Mouse (Mus musculus) CH12.LX (cell line): ENCODE results near the gene Tas2r143.

Experiments used
- CHD2 ChIP-seq: IDR thresholded peaks from 2 replicates; pipeline ENCODE4 v1.6.1; 2011; ENCODE audit warnings: low read length, improper control_type of control experiment
- CTCF ChIP-seq, 2 experiments: IDR thresholded peaks in 1 of 2; conservative IDR thresholded peaks in 1 of 2; 2 replicates each; pipeline ENCODE4 v1.5.1; 2011 to 2012; ENCODE audit warnings: low read depth in 2 of 2, low read length in 2 of 2, improper control_type of control experiment in 1 of 2, inconsistent platforms in 1 of 2, mild to moderate bottlenecking in 1 of 2, moderate library complexity in 1 of 2
- ELF1 ChIP-seq: IDR thresholded peaks from 2 replicates; pipeline ENCODE4 v1.6.1; 2014; ENCODE audit warnings: low read depth, mild to moderate bottlenecking, inconsistent platforms, low read length, improper control_type of control experiment
- EP300 ChIP-seq: IDR thresholded peaks from 2 replicates; pipeline ENCODE4 v1.6.1; 2011; ENCODE audit warnings: low read length, improper control_type of control experiment
- JUN ChIP-seq: IDR thresholded peaks from 2 replicates; pipeline ENCODE4 v1.6.1; 2011; ENCODE audit warnings: low read depth, mild to moderate bottlenecking, low read length, improper control_type of control experiment, moderate library complexity; ENCODE audit not compliant: insufficient read depth
- MAFK ChIP-seq: IDR thresholded peaks from 2 replicates; pipeline ENCODE4 v1.6.1; 2011; ENCODE audit warnings: low read length, improper control_type of control experiment; ENCODE audit not compliant: insufficient replicate concordance
- POLR2A ChIP-seq: IDR thresholded peaks from 2 replicates; pipeline ENCODE4 v1.6.1; 2011; ENCODE audit warnings: low read depth, mild to moderate bottlenecking, improper control_type of control experiment, low read length
- RAD21 ChIP-seq: IDR thresholded peaks from 2 replicates; pipeline ENCODE4 v1.6.1; 2011; ENCODE audit warnings: low read depth, mild to moderate bottlenecking, low read length, improper control_type of control experiment, moderate library complexity
- TBP ChIP-seq: conservative IDR thresholded peaks from 2 replicates; pipeline ENCODE4 v1.6.1; 2011; ENCODE audit warnings: low read depth, low read length, improper control_type of control experiment
- USF1 ChIP-seq: IDR thresholded peaks from 2 replicates; pipeline ENCODE4 v1.6.1; 2014; ENCODE audit warnings: low read depth, mild to moderate bottlenecking, inconsistent platforms, low read length, improper control_type of control experiment
- ZNF384 ChIP-seq: IDR thresholded peaks from 2 replicates; pipeline ENCODE4 v1.6.1; 2012; ENCODE audit warnings: low read depth, low read length, improper control_type of control experiment, inconsistent platforms

DNA sequence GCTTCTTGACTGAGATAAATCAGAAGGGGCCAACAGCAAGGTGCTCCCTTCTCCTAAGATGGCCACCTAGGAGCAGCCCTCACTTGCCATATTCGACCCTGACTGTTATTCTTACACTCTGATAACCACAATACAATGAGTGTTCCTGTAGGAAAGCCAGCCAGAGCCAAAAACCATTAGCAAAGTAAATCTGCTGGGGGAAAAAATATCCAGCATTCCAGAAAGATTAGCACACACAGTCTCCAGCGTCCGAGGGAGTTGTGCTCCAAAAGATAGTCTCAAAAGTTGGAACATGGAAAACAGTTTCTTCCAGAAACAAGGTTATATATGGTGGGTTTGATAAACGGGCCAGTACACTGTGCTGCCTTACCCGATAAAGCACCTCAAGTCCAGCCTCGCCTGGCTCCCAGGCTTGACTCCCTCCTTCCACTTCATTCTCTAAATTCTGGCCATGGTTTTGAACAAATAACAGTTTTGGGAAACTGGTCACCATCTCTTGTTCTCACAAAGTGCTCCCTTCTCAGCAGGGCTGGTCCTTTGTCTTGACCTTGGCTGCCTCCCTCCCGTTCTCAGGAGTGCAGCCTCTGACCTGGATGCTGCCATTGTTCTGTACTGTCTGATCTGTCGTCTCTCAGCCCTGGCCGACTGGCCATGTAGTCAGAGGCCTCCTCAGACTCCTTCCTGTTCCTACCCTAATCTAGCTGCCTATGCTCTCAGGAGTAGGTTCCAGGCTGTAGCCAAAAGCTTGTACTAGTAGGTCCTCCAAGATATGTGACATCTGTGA, 40.5 kb upstream of the Tas2r143 start:
- no peak for TF ChIP-seq CTCF (conservative IDR thresholded peaks at IDR 0.05 in 1 of 2, IDR thresholded peaks at IDR 0.05 in 1 of 2; ENCODE audit: low read depth in 2 of 2, low read length in 2 of 2)
- TF ChIP-seq JUN = no peak
- TF ChIP-seq RAD21 = no peak
- TF ChIP-seq POLR2A = no peak
- no peak for TF ChIP-seq ELF1
- TF ChIP-seq MAFK = no peak
- no peak for TF ChIP-seq USF1
- no peak for TF ChIP-seq ZNF384
- TF ChIP-seq EP300 = no peak
- no peak for TF ChIP-seq TBP
- no peak for TF ChIP-seq CHD2
